Mouse (Mus musculus): ENCODE results near the gene Mak. TPM values are rescaled to one million over a fixed set of nuclear protein-coding genes. Genes with fewer than 3 reads are reported as not detected.

The Mak gene
- total and polyA plus RNA-seq, 2 experiments from 2014 or later: 1.9 to 2.3 TPM

DNA sequence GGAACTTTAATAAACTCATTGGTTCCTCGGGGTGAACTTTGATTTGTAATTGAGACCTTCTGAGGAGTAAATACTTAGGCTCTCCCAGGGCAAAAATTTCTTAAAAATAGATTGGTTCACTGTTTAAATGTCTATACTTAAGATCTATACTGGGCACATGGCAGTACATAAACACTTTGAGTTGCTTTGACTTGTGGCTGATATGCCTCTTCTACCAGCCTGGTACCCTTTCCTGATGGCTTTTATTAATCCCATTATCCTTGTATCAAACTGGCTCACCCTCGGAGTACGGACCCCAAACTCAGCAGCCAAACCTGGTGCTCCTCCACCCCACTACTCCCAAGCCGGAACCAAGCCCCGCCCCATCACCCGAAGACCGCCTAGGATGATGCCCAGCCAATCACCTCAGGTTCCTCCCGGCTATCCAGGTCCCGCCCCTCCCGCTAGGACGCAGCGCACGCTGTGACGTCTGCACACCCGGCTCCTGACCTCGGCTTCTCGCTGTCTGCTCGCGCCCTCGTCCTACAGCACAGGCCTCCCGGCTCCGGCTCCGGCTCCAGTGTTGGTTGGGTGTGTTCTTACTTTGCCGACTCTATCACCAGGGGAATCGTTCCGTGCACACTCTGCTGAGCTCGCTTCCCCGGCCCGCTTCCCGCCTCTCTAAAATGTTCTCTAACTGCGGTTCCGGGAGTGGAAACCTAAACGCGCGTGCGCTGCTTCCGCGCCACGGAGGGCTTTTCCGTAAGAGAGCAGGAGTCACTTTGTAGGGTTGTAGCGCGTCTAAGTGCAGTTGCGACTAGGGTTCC lies 63.5 kb downstream of the Mak start, which contains the start of gene Tmem14c:
Tmem14c (plus strand) TSS at position 464 of the 806 bp plus-strand sequence.
- Histone ChIP-seq H3K27ac (ENCODE audit: low read depth, low read length) (peak within 1 kb of the TSS; percentile 77), H3K4me3 (ENCODE audit: low read depth, low read length) (peak within 1 kb of the TSS; percentile 60), H3K27me3 (ENCODE audit: insufficient read depth, low read length) (no peaks in the 10 kb centered on the region), H3K36me3 (ENCODE audit: insufficient read depth) (peaks cover 30% of the 10 kb centered on the region), H3K9me3 (ENCODE audit: low read length) (no peaks in the 10 kb centered on the region), H3K4me2 (ENCODE audit: low read depth) (peak within 1 kb of the TSS; percentile 65), H3K4me1 (ENCODE audit: insufficient read depth) (peaks cover 9% of the 10 kb centered on the region), H3K9ac (peak within 1 kb of the TSS; percentile 46)
- DNase-seq (peak; percentile 91), ATAC-seq (peak; percentile 99)
- TF ChIP-seq CTCF (IDR thresholded peaks at IDR 0.05; ENCODE audit: low read depth): no peak
- WGBS: 2% methylated on average over 43 of the region's 43 CpGs

DNA sequence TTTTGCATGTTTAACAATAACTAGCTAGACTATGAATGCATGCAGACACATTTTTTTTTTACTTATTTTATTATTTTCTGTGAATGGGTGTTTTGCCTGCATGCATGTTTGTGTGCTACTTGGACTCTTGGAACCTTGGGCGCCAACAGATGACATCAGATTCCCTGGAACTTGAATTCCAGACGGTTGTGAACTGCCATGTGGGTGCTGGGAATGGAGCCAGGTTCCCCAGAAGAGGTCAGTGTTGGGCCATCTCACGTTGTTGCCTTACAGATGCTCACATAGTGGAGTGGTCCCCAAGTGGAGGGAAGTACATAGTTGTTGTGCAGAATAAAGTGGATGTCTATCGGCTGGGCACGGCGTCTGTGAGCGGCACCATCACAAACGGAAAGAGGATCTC lies 70.6 kb downstream of the Mak start:
- 80% methylated on average over 8 of the region's 8 CpGs for WGBS
- peaks cover 87% of the 10 kb centered on the region for H3K36me3 ChIP-seq (ENCODE audit: insufficient read depth)

DNA sequence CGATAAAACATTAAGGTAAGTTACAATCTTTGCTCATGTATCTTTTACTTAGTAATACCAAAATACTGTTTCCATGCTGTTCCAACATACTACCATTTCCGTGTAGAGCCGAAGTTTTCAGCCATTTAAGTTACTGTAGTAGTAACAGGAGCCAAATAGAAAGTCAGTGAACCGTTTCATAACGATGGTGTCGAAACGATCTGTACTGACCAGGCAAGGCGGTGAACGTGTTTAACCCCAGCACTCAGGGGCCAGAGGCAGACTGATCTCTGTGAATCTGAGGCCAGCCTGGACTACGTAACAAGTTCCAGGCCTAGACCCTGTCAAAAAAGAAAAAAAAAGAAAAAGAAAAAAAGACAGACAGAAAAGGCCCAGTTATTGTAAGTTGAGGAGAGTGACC lies 71.2 kb downstream of the Mak start:
- Histone ChIP-seq H3K27me3 (ENCODE audit: insufficient read depth, low read length) (no peaks in the 10 kb centered on the region), H3K4me2 (ENCODE audit: low read depth) (no peak overlapping the region), H3K4me1 (ENCODE audit: insufficient read depth) (no peaks in the 10 kb centered on the region), H3K4me3 (ENCODE audit: low read depth, low read length) (no peak overlapping the region), H3K9me3 (ENCODE audit: low read length) (no peaks in the 10 kb centered on the region), H3K9ac (no peak overlapping the region), H3K36me3 (ENCODE audit: insufficient read depth) (peaks cover 83% of the 10 kb centered on the region), H3K27ac (ENCODE audit: low read depth, low read length) (no peak overlapping the region)
- no peak for TF ChIP-seq CTCF (IDR thresholded peaks at IDR 0.05; ENCODE audit: low read depth)
- DNase-seq (no peak), ATAC-seq (no peak)
- 91% methylated on average over 10 of the region's 10 CpGs for WGBS

More for the DNA sequence above, 70.6 kb downstream of the Mak start:
- DNase-seq: no peak
- Histone ChIP-seq H3K9ac (no peak overlapping the region), H3K4me1 (ENCODE audit: insufficient read depth) (no peaks in the 10 kb centered on the region), H3K27ac (ENCODE audit: low read depth, low read length) (no peak overlapping the region), H3K27me3 (ENCODE audit: insufficient read depth, low read length) (no peaks in the 10 kb centered on the region), H3K9me3 (ENCODE audit: low read length) (no peaks in the 10 kb centered on the region), H3K4me2 (ENCODE audit: low read depth) (no peak overlapping the region), H3K4me3 (ENCODE audit: low read depth, low read length) (no peak overlapping the region)
- ATAC-seq: no peak
- no peak for TF ChIP-seq CTCF (IDR thresholded peaks at IDR 0.05; ENCODE audit: low read depth)

DNA sequence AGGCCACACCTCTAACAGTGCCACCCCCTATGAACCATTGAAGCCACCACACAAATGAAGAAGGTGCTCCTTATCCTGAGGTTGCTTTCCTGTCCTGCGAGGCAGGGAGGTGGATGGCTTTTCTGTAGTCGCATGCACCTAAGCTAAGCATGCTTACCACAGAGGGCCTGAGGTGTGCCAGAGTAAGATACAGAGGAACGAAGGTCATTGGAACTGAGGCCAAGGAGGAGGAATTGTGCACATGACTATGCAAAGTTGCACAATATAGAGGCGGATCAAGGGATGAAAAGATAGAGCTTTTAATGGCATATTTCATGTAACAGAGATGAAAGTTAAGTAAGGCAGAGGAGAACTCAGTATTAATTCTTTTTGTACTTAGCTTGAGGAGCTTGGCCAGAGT lies 73.3 kb downstream of the Mak start:
- Histone ChIP-seq H3K4me2 (ENCODE audit: low read depth) (no peak overlapping the region), H3K9ac (no peak overlapping the region), H3K36me3 (ENCODE audit: insufficient read depth) (peaks cover 63% of the 10 kb centered on the region), H3K4me3 (ENCODE audit: low read depth, low read length) (no peak overlapping the region), H3K4me1 (ENCODE audit: insufficient read depth) (peaks cover 5% of the 10 kb centered on the region), H3K9me3 (ENCODE audit: low read length) (no peaks in the 10 kb centered on the region), H3K27me3 (ENCODE audit: insufficient read depth, low read length) (no peaks in the 10 kb centered on the region), H3K27ac (ENCODE audit: low read depth, low read length) (no peak overlapping the region)
- ATAC-seq (no peak), DNase-seq (no peak)
- 96% methylated on average over 4 of the region's 4 CpGs for WGBS
- TF ChIP-seq CTCF (IDR thresholded peaks at IDR 0.05; ENCODE audit: low read depth): no peak

DNA sequence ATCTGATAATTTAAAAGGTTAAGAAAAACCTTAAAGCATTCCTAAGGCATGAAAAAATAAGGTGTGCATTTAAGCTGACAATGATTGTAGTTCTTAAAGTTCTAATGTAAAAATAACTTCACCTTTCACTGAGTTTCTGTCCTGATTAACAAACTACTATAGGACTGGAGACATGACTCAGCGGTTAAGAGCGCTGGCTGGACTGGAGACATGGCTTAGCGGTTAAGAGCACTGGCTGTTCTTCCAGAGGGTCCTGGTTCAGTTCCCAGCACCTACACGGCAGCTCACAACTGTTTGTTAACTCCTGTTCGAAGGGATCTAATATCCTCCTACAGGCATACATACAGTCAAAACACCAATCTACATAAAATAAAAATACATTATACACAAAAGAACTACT lies 77.5 kb downstream of the Mak start:
- no peaks in the 10 kb centered on the region for H3K9me3 ChIP-seq (ENCODE audit: low read length)
- DNase-seq (no peak), ATAC-seq (no peak)
- peaks cover 26% of the 10 kb centered on the region for H3K36me3 ChIP-seq (ENCODE audit: insufficient read depth)
- no peak overlapping the region for H3K27ac ChIP-seq (ENCODE audit: low read depth, low read length)
- TF ChIP-seq CTCF (IDR thresholded peaks at IDR 0.05; ENCODE audit: low read depth): no peak
- H3K4me2 ChIP-seq (ENCODE audit: low read depth): peak overlapping the region; percentile 88
- no peaks in the 10 kb centered on the region for H3K27me3 ChIP-seq (ENCODE audit: insufficient read depth, low read length)
- 86% methylated on average over 5 of the region's 5 CpGs for WGBS
- peak overlapping the region; percentile 69 for H3K4me3 ChIP-seq (ENCODE audit: low read depth, low read length)
- H3K4me1 ChIP-seq (ENCODE audit: insufficient read depth): peaks cover 10% of the 10 kb centered on the region
- no peak overlapping the region for H3K9ac ChIP-seq

DNA sequence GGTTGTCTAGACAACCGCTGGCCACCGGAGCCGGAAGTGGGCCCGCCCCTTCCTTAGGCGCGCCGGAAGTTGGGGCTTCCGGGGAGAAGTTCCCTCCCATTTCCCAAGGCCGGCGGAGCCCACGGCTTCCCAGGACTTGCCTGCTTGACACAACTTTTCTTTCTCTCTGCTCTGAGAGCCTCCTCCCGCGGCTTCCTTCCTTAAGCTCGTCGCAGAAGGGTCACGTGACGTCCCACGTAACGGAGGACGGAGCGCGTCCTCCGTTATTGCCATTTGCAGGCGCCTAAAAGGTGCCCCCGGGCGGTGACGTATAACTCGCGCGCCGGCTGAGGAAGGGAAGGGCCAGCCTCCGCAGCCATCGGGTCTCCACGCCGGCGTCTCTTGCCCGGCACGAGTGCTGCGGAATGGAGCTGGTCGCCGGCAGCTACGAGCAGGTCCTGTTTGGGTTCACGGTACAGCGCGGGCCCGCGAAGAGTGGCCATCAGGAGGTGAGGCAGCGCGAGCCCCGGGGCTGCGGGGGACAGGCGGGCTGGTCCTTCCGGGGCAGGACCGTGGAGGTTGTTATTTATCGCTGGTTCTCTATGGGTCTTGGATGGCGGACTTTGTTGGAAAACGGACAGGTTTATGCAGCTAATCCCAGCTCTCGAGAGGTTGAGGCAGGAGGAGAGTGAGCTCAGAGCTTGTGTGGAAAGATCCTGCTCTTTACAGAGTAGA lies 78.4 kb downstream of the Mak start, which contains the start of gene Pak1ip1:
Pak1ip1 (plus strand) TSS at position 98 of the 714 bp plus-strand sequence.
- Histone ChIP-seq H3K9me3 (ENCODE audit: low read length) (no peaks in the 10 kb centered on the region), H3K9ac (peak within 1 kb of the TSS; percentile 68), H3K4me1 (ENCODE audit: insufficient read depth) (peaks cover 10% of the 10 kb centered on the region), H3K4me2 (ENCODE audit: low read depth) (peak within 1 kb of the TSS; percentile 88), H3K4me3 (ENCODE audit: low read depth, low read length) (peak within 1 kb of the TSS; percentile 69), H3K36me3 (ENCODE audit: insufficient read depth) (peaks cover 17% of the 10 kb centered on the region), H3K27me3 (ENCODE audit: insufficient read depth, low read length) (no peaks in the 10 kb centered on the region), H3K27ac (ENCODE audit: low read depth, low read length) (peak within 1 kb of the TSS; percentile 98)
- DNase-seq (peak; percentile 97), ATAC-seq (peak; percentile 98)
- under 1% methylated on average over 58 of the region's 58 CpGs for WGBS
- no peak for TF ChIP-seq CTCF (IDR thresholded peaks at IDR 0.05; ENCODE audit: low read depth)

Data from forebrain, postnatal 0 days (tissue).